Mouse (Mus musculus) neural tube, embryonic 10.5 days (tissue): ENCODE results near the gene Plekhg2.
"Not testable (repeated sequence)": the region's sequence is repeated elsewhere in the genome, so short reads cannot be mapped to it uniquely, and the experiment has no call there.

ENCODE experiments used
- DNase-seq: peaks from one replicate; pipeline ENCODE4 v3.0.0-alpha.2; 2017; ENCODE audit warnings: low spot score; ENCODE audit errors: extremely low spot score

Plekhg2 gene

GRCm38 (mm10) chr7:28372251-28373108 lies at the start of gene Plekhg2:
Gene Plekhg2, minus strand, starts transcription at chr7:28372599.
- DNase-seq = peak; percentile 99

- DNase-seq = no peak
These were observed 47.0 kb upstream of the Plekhg2 start for GRCm38 (mm10) chr7:28419416-28419815.

GRCm38 (mm10) chr7:28418096-28418670 lies 45.8 kb upstream of the Plekhg2 start:
- DNase-seq = no peak

GRCm38 (mm10) chr7:28417368-28417767 lies 45.0 kb upstream of the Plekhg2 start:
- DNase-seq = no peak

- no peak for DNase-seq
These were observed 40.4 kb upstream of the Plekhg2 start for GRCm38 (mm10) chr7:28412826-28413225.

GRCm38 (mm10) chr7:28410841-28411475 lies 38.6 kb upstream of the Plekhg2 start:
- no peak for DNase-seq

- DNase-seq = no peak
These were observed 29.5 kb upstream of the Plekhg2 start for GRCm38 (mm10) chr7:28401942-28402341.

- no peak for DNase-seq
These were observed 28.6 kb upstream of the Plekhg2 start for GRCm38 (mm10) chr7:28401030-28401429.

- DNase-seq = no peak
These were observed 26.4 kb upstream of the Plekhg2 start for GRCm38 (mm10) chr7:28398696-28399340.

GRCm38 (mm10) chr7:28398000-28398399 lies 25.6 kb upstream of the Plekhg2 start:
- no peak for DNase-seq

- no peak for DNase-seq
These were observed 23.0 kb upstream of the Plekhg2 start for GRCm38 (mm10) chr7:28395425-28395824.

GRCm38 (mm10) chr7:28393272-28393951 lies 21.0 kb upstream of the Plekhg2 start:
- DNase-seq = no peak

- peak; percentile 90 for DNase-seq
These were observed 20.3 kb upstream of the Plekhg2 start, which contains the start of the genes Med29 and Paf1 for GRCm38 (mm10) chr7:28392429-28393271. Gene Med29, minus strand, starts transcription at chr7:28392708. Gene Paf1, plus strand, starts transcription at chr7:28392951.

- DNase-seq = no peak
These were observed 17.9 kb upstream of the Plekhg2 start for GRCm38 (mm10) chr7:28390331-28390730.

GRCm38 (mm10) chr7:28387384-28387783 lies 15.0 kb upstream of the Plekhg2 start:
- DNase-seq = not testable (repeated sequence)

- DNase-seq = not testable (repeated sequence)
These were observed 14.5 kb upstream of the Plekhg2 start for GRCm38 (mm10) chr7:28386877-28387276.

GRCm38 (mm10) chr7:28386462-28386861 lies 14.1 kb upstream of the Plekhg2 start:
- peak; percentile 83 for DNase-seq

GRCm38 (mm10) chr7:28386007-28386406 lies 13.6 kb upstream of the Plekhg2 start:
- no peak for DNase-seq

GRCm38 (mm10) chr7:28385196-28385595 lies 12.8 kb upstream of the Plekhg2 start:
- no peak for DNase-seq

GRCm38 (mm10) chr7:28384162-28384561 lies 11.8 kb upstream of the Plekhg2 start:
- no peak for DNase-seq
